Mouse (Mus musculus) small intestine, adult 2 months (tissue): ENCODE data around the gene Ackr2.

Experiments
- CTCF ChIP-seq: fragments of 200-500 bp; IDR thresholded peaks from 2 replicates; pipeline ENCODE4 v1.5.1; 2012; ENCODE audit warnings: low read depth, mild to moderate bottlenecking, control low read depth, inconsistent platforms, low read length, moderate library complexity, mixed read lengths; ENCODE audit not compliant: insufficient replicate concordance, insufficient read length; ENCODE audit errors: extremely low read depth
- POLR2A ChIP-seq: fragments of 200-500 bp; IDR thresholded peaks from 2 replicates; pipeline ENCODE4 v1.6.1; 2012; ENCODE audit warnings: low read depth, mild to moderate bottlenecking, control low read depth, inconsistent platforms, low read length, moderate library complexity

- TF ChIP-seq CTCF (no peak), POLR2A (no peak)
Measured at GRCm38 (mm10) chr9:121898245-121898644, at the start of gene Ackr2.
